Mouse (Mus musculus): ENCODE measurements around the gene Dnm3. TPM values are rescaled to one million over a fixed set of nuclear protein-coding genes. Genes with fewer than 3 reads are reported as not detected.

Gene Dnm3
- total RNA-seq, 2 experiments from 2014 or later, result 89.8 to 106 TPM

DNA sequence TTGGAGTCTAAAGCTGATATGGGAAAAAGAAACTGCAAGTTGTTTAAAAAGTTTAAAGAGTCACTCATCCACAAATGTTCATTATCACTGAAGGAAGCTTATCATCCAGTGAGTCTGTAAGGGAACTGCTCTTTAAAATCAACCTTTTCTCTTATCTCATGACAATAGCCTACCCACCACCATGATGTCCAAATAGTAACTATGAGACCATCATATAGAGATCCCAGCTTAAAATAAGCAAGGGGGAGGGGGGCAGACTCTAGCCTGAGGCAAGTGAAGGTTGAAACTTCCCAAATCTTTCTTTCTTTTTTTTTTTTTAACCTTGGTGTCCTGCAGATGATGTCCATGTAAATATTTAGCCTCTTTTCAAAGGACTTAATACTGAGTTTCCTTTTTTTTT is 256.9 kb downstream of the Dnm3 start:
- DNase-seq (ENCODE audit: low spot score in 2 of 2), result no peak
- intact Hi-C loops (cut with DNase I), result no loop called here

- intact Hi-C loops (cut with DNase I), result no loop called here
- no peak for DNase-seq (ENCODE audit: low spot score in 2 of 2)
These were observed 258.1 kb downstream of the Dnm3 start for GRCm38 (mm10) chr1:162219781-162220180.

- no peak for DNase-seq (ENCODE audit: low spot score in 2 of 2)
- intact Hi-C loops (cut with DNase I), result no loop called here
These were observed 259.2 kb downstream of the Dnm3 start for GRCm38 (mm10) chr1:162218530-162219180.

GRCm38 (mm10) chr1:162217340-162217974 is 260.4 kb downstream of the Dnm3 start:
- intact Hi-C loops (cut with DNase I), result no loop called here
- DNase-seq (ENCODE audit: low spot score in 2 of 2), result no peak

DNA sequence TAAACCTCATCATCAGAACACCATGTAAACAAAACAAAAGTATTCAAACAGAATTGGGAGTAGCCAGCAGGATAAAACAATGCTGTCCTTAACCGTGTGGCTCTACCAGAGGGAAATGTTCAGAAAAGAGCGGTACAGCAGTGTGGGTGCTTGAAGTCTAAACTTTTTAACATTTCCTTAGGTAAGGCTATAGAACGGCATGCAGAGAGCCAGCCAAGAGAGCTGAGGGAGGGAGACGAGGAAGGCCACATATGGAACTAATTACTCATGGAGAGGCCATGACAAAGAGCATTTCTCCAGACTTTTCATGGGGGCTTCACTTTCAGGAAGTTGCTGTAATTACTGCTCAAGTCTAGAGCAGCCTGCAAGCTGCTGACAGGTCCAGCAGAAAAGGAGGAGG is 261.2 kb downstream of the Dnm3 start:
- intact Hi-C loops (cut with DNase I), result no loop called here
- DNase-seq (ENCODE audit: low spot score in 2 of 2), result no peak

- DNase-seq (ENCODE audit: low spot score in 2 of 2), result no peak
- intact Hi-C loops (cut with DNase I), result no loop called here
These were observed 262.1 kb downstream of the Dnm3 start for GRCm38 (mm10) chr1:162215743-162216142.

- DNase-seq (ENCODE audit: low spot score in 2 of 2), result no peak
- intact Hi-C loops (cut with DNase I), result no loop called here
These were observed 264.8 kb downstream of the Dnm3 start for GRCm38 (mm10) chr1:162213066-162213465.

DNA sequence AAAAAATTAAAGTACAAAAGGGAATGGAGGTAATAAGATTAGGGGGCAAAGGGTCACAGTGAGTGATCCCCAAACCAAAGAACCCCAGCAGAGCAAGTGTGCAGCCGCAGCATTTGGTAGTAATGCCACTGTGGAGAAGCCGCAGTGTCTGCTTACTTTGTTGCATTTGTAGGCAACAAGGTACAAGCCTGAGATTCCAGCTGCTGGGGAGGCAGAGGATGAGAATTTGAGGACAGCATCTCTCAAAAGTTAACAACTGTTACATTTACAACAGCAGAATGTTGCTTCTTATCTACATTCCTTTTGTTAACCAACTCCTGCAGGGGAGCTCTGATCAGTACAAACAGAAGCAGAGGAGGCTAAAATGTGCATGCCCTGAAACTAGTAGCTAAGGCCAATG is 267.3 kb downstream of the Dnm3 start:
- intact Hi-C loops (cut with DNase I), result no loop called here

DNA sequence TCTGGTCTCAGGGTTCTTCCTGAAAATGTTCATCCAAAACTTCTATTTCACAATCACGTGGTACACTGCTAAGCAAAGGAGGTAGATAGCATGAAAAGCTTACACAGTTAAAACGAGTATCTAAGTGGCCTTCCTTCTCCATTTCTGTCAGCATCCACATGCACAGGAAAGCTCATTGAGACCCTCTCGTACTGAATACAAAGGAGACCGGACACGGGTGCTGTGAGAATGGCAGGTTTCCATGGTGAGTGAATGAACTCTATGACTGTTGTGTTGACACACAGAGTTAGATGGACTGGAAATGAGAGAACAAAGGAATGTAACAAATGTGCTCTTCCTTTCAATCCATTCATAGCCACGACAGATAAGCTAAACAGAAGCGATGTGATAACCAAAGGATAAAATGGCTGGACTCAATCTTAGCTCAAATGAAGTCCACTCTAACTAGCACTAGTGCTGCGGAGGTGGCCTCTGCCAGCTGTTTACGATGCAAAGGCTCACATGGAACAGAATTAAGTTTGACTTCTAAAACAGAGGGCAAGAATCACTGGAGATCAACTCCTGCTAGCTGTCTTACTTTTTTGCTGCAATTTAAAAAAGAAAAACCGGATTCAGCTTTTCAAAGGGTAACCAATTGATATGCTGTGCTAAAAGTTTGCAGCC is 268.2 kb downstream of the Dnm3 start:
- intact Hi-C loops (cut with DNase I), result no loop called here
- no peak for DNase-seq (ENCODE audit: low spot score in 2 of 2)

More for the DNA sequence above, 267.3 kb downstream of the Dnm3 start:
- no peak for DNase-seq (ENCODE audit: low spot score in 2 of 2)

DNA sequence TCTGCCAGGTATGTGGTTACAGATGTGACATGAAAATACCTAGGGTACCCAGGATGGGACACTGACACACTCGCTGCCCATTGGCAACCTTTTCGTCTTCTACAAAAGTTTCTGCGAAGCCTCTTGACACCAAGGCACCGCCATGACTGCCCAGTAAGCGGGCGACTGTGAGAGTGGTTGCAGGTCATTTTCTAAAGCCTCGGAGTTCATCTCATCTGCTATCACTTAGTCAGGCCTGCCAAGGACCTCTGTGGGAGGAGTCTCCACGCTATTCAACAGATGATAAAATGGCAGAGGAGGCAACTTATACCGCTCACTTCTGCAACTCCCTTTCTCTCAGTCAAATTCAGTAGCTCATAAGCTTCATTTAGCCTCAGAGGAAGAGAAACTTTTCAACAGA is 268.8 kb downstream of the Dnm3 start:
- no peak for DNase-seq (ENCODE audit: low spot score in 2 of 2)
- intact Hi-C loops (cut with DNase I), result no loop called here

GRCm38 (mm10) chr1:162207708-162208043 is 270.2 kb downstream of the Dnm3 start:
- DNase-seq (ENCODE audit: low spot score in 2 of 2), result no peak
- intact Hi-C loops (cut with DNase I), result no loop called here

DNA sequence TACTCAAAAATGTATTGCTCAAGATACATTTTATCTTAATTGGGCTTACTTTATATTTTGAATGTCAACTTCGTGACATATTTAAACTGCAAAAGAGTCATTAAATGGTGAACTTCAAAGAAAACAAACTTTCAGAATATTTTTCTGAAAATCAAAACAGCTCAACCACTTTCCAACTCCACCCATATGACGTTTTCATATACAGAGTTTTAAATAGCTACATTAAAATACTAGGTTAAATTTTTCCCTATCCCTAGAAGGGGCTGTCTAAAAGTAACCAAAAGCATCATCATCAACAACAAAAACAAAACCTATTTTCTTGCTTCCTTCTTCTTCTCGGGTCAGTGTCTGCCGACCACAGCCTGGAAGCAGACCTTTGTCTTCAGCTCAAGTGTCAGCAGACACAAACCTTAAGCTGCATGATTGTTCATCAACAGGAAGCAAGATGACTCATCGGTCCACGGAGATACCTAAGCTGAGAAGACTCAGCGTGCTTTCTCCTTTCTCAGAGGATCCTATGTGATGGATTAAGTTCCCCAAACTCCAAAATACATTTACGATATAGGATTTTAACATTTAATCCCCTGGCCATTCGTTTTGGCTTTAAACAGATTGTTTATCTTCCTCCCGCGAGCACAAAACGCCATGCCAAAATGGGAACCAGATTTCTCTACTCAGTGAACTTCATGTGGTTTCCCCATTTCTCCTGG is 270.7 kb downstream of the Dnm3 start:
- no peak for DNase-seq (ENCODE audit: low spot score in 2 of 2)
- intact Hi-C loops (cut with DNase I), result no loop called here

- intact Hi-C loops (cut with DNase I), result no loop called here
- DNase-seq (ENCODE audit: low spot score in 2 of 2), result no peak
These were observed 275.1 kb downstream of the Dnm3 start for GRCm38 (mm10) chr1:162202465-162203348.

DNA sequence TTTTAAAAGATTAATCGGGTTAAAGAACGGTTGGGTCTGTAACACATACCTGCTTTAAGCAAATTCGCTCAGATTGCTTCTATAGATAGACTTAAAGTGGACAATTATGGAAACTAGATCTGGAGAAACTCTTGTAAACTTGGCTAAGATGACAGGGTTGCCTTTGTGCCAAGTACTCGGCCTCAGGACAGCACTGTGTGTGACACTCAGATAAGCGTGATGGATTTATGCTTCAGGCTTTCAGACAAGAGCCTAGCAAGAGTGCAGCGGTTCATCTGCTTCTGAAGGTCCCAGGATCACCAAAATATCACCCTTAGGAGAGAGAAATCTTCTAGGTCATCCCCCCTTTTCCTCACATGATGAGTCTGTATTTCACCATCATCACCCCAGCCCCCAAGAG is 277.4 kb downstream of the Dnm3 start:
- intact Hi-C loops (cut with DNase I), result no loop called here
- DNase-seq (ENCODE audit: low spot score in 2 of 2), result no peak

DNA sequence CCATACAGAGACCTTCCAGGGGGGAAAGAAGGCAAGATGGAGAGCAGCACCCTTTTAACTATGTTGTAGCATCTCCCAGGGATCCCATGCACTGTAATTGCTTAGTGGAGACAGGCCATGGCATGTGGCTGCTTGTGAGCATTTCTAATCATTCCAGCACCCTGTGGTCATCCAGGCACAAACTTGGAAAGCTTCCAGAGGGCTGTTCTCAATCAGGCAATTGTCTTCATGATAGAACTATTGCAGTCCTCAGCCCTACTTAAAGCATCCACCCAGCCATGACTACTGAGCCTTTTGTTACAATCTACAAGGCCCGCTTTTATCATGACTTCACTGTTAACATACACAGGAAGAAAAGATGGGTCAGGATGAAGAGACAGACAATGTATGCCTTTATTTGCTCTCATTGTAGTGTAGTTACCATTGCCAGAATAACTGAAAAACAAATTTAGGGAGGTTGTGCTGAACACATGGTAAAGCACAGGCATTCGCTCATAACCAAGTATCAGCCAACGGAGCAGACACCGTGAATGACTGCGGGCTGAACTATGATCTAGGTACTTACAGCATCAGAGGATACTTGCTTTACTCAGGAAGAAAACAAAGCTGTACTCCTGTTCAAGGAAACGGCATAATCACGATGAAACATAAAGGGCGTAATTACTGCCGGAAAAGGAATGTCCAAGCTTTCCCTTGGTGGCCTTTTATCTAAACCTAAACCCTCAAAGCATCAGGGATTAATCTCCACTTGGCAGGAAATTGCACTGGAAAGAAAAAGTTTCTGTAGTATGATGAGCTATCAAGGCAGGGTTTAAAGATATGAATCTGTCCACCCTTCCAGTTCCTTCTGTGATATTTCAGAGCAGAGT is 280.8 kb downstream of the Dnm3 start:
- intact Hi-C loops (cut with DNase I), result no loop called here
- DNase-seq (ENCODE audit: low spot score in 2 of 2), result no peak

DNA sequence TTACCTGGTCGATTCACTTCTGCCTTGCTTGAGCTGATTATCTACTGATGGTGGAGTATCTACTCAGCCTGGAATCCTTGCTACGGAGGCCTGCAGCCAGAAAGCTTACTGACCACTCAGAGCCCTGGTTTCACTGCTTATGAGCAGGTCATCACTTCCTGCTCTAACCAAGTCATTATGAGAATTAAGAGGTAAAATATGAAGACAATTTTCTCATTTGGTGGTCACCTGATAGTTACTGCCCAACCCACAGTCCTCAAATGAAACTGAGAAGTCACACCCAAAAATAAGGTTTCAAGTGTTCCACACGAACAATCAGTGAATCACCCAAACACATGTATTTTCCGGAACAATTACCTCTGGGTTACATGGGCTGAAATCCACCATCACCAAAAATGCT is 289.1 kb downstream of the Dnm3 start:
- intact Hi-C loops (cut with DNase I), result no loop called here

DNA sequence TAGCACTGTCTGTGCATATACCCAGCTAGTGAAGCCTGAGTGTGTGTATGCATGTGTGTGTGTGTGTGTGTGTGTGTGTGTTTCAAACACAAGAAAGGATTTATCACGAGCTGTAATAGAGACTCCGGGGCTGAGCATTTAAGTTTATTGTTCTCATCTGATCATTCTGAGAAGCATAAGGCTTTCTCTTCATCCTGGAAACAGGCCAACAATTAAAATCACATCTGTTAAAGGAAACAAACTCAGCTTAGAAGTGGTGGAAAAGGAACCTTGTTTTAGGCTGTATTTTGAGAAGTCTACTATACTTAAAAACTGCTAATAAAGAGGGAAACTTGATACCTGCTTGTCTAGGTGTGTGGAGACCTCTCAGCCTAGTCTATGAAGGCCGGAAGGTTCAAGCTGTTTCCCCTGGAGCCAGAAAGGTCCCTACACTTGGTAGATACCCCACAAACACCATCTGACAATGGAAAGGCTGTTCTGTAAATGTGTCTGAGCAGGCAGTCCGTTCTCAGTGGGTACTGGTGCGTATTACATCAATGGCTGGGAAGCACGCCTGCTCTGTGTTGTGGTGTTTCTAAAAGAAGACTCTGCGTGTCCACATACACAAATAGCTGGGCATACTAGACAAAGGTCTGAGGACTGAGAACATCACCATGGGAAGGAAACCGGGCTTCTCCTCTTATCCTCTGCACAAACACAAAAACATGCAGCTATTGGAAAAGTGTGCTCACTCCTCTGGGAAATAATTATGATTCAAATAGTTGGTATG is 290.3 kb downstream of the Dnm3 start:
- intact Hi-C loops (cut with DNase I), result no loop called here
- DNase-seq (ENCODE audit: low spot score in 2 of 2), result no peak

More for the DNA sequence above, 289.1 kb downstream of the Dnm3 start:
- no peak for DNase-seq (ENCODE audit: low spot score in 2 of 2)
